Mouse (Mus musculus) left cerebral cortex, adult 2 months (tissue): ENCODE measurements at regions not wholly inside any gene's neighbourhood (a gene's known extent, or its start where the extent isn't known, plus 50 kb on each side); places are given as distances from the start of the nearest gene placed in this dataset.
"Not testable (repeated sequence)": the region's sequence is repeated elsewhere in the genome, so short reads cannot be mapped to it uniquely, and the experiment has no call there.

ENCODE experiments used
- DNase-seq, 2 experiments: peaks; one replicate each; pipeline ENCODE4 v3.0.0; 2021 to 2022; ENCODE audit warnings: low spot score in 2 of 2, mixed read lengths in 1 of 2; ENCODE audit errors: extremely low spot score in 1 of 2
- H3K27ac ChIP-seq: fragments of 200-600 bp; 2 replicates; pipeline ENCODE4 v1.8.1; 2022
- H3K4me3 ChIP-seq: fragments of 200-600 bp; 2 replicates; pipeline ENCODE4 v1.8.1; 2022
- CTCF ChIP-seq: fragments of 200-600 bp; IDR thresholded peaks from 2 replicates; pipeline ENCODE4 v1.8.1; 2022; ENCODE audit warnings: antibody characterized with exemption, mild to moderate bottlenecking, moderate library complexity
- intact Hi-C: fragments of 180-260 bp; cut with DNase I; formaldehyde crosslinking; loops from one replicate; pipeline ENCODE4 v1.15.1; 2025

DNA sequence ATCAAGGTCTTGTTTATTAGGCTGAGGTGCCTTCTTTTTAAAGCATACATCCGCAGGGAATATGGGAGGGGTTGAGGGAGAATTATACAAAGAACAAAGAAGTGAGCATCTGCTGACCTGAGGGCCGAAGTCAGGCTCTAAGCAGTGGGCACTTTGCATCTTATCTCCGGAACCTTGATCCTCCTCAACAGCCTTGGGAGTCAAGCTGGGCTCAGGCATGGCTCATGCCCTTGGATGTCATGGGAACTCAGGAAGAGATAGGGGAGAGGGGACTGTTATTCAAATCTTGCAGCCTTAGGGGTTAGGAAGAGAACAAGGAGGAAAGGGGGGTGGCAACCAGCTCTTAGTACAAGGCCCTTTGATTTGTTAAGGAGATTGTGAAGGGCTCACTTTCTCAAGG is 248.5 kb downstream of the Gm19965 start:
- H3K27ac ChIP-seq, intact Hi-C loops, DNase-seq, H3K4me3 ChIP-seq: not testable (repeated sequence)

GRCm38 (mm10) chr1:117067151-117067819 is 264.5 kb downstream of the Gm19965 start:
- no peak overlapping the region for H3K4me3 ChIP-seq
- no peak overlapping the region for H3K27ac ChIP-seq
- intact Hi-C loops: no loop called here
- no peak for TF ChIP-seq CTCF
- DNase-seq: no peak

GRCm38 (mm10) chr1:117087136-117087535 is 284.4 kb downstream of the Gm19965 start:
- H3K4me3 ChIP-seq: no peak overlapping the region
- TF ChIP-seq CTCF: no peak
- intact Hi-C loops: no loop called here
- DNase-seq: no peak
- H3K27ac ChIP-seq: no peak overlapping the region

DNA sequence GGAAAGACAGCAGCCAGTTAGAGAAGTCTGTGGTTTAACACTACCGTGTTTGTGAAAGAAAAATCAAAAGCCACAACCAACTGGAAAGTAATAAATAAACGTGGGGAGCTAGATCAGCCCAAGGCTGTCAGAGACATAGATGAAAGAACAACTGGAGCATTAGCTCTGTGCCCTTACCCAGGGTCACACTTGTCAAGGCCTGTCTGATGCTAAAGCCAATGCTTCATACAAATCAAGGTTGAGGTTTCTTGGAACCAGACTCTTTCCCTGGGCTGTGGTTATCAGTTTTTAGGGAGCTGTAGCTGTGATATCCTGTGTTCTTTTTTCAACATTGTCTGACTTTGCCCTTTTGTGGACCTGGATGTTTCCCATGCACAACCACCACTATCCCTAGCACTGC is 308.7 kb downstream of the Gm19965 start:
- no peak for DNase-seq
- intact Hi-C loops: no loop called here
- Histone ChIP-seq H3K27ac (no peak overlapping the region), H3K4me3 (no peak overlapping the region)
- no peak for TF ChIP-seq CTCF

- intact Hi-C loops: no loop called here
- no peak for TF ChIP-seq CTCF
- H3K4me3 ChIP-seq: no peak overlapping the region
- H3K27ac ChIP-seq: no peak overlapping the region
- DNase-seq: no peak
Observed at GRCm38 (mm10) chr1:117113918-117114317, 311.1 kb downstream of the Gm19965 start.

GRCm38 (mm10) chr1:117122965-117123364 is 320.2 kb downstream of the Gm19965 start:
- no peak overlapping the region for H3K27ac ChIP-seq
- intact Hi-C loops: loop anchor here (10.0 kb wide), 1 partner anchor 1438 kb away; the partner anchor contains the start of gene Cntnap5a
- H3K4me3 ChIP-seq: no peak overlapping the region
- no peak for DNase-seq
- TF ChIP-seq CTCF: peak; percentile 56
